Mouse (Mus musculus) heart, adult 9 months (tissue): ENCODE data around the gene Dnajc5.
A peak's percentile ranks its signal among the peaks of the same experiment; 100 is the strongest.

Source experiments
- DNase-seq, 2 experiments: peaks; one replicate each; pipeline ENCODE4 v3.0.0; 2022; ENCODE audit warnings: low spot score in 2 of 2

The Dnajc5 gene

DNA sequence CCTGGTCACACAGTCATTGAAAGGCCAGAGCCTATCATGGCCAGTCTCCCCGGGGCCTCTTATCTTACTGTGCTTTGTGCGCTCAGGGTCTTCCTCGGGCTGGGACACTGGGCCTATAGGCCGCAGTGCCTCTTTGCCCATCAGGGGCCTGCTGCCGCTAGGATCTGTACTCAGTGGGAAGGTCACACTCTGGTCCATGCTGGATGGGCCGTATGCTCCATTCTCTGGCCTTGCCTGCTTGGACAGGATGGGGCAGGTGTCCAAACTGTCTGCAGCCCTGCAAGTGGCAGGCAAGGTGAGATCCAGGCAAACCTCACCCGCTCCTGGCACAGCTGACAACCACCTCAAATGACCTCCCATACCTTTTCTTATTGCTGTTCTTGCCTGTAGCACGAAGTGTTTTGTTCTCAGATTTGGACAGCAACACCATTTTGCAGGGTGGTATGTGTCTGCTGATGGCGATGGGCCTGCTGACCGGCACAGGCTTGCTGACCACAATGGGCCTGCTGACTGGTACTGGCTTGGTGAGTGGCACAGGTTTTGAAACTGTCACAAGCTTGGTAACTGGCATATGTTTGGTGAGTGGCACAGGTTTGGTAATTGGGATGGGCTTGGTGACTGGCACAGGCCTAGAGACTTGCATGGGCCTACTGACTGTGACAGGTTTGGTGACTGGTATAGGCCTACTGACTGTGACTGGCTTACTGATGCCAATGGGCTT lies 68.9 kb downstream of the Dnajc5 start:
- peak in 1 of 2 experiments; percentile 0 for DNase-seq

DNA sequence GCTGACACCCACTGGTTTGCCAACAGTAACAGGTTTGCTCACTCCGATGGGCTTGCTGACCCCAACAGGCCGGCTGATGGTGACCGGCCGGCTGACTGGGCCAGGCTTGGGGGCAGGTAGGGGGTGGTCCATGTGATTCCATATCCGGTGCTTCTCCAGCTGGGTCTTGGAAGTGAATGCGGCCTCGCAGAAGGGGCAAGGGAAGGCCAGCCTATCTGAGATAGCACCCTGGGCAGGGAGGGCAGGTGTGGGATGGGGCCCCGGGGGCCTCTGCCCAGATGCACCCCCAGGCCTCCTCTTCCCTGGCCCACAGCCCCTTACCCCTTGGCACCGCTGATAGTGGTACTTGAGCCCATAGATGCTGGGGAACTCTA lies 69.4 kb downstream of the Dnajc5 start:
- no peak for DNase-seq

DNA sequence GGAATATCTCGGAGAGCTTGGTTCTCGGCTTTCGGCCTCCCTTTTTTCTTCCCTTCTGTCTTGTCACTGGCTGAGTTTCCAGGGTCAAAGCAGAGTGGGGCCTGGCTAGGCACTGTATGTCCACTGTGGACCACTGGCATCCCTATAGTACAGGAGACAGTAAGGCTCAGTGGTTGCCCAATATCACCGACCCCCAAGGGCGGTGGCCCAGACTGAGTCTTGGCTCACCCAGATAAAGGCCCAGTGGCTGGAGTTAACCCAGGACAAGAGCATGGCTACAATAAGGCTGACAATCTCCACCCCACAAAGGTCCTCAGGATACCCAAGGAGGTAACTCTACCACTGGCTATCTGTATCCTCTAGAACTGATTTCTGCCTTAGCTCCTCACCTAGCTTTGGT lies 70.2 kb downstream of the Dnajc5 start:
- no peak for DNase-seq

DNA sequence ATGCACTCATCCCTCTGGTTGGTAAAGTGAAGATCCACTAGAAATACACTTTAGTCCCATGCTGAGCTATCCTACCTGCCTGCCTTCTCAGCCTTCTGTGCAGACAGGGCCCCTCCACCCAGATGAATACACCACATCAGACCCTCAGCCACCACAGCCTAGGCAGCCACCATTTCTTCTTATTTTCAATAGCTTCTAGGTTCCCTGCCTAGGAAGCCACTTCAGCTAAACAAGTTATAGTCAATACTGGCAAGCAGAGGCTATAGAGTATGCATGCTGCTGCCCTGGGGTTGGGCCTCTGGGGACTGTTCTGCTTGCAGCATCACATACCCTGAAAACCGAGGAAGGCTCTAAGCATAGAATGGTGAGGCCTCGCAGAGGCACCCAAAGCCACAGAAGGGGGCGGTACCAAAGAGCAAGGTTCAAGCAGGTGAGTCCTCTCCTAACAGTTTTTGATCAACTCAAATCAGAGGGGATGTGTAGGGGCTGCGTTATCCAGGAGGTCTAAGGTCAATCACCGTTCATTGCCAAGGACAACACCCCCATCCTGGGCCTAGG lies 71.3 kb downstream of the Dnajc5 start, which contains the start of gene Prpf6:
Prpf6 (plus strand) TSS at position 341 of the 558 bp plus-strand sequence.
- DNase-seq = no peak

DNA sequence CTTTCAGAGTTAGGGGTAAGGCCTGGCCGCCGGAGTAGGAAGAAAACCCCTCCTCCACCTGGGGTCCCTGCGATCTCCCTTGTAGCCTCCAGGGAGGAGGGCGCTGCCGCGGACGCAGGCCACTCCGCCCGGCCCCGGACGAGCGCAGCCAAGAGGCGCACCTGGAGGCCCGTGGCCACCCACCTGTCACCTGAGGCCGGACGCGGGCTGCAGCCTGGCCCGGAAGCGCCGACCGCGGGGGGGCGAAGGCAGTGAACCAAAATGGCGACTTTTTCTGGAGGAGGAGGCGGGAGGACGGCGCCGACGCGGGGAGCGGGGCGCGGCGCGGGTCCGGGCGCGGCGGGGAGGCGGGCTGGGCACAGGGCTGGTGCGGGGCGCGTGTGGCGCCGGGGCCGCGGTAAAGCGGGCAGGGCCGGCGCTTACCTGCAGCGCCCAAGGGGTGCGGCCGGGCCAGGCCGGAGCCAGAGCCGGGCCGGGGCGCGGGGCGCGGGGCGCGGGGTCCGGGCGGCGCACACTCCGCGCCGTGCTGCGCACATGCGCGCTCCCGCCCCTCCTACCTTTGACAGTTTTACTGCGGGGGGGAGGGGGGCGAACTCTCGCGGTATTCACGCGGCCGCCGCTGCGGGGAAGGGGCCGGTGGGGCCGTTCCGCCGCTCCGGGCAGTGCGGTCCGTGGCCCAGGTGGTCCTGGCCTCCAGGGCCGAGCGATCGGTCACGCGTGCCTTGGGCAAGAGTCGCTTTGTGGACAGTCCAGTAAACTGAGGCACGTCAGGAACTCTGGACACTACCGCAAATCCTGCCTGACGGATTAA lies 72.2 kb downstream of the Dnajc5 start, which contains the start of gene Zfp512b:
Zfp512b (minus strand) TSS at position 573 of the 811 bp plus-strand sequence.
- DNase-seq = peak in 1 of 2 experiments; percentile 41

DNA sequence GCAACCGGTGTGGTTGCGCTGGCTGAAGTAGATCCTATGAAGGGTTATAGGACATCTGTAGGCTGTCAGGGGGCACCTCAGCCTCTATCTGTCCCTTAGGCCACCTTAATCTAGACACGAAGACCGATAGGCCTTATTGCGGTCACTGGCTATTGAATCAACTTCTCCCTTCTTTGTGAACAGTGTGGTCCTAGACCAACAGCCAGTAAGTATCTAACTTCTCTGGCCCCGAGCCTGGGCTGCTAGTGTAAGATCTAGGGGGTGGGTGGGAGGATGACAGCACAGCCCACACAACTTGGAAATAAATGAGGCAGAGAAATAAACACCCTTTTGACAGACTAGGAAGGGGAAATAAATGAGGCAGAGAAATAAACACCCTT lies 72.7 kb downstream of the Dnajc5 start:
- no peak for DNase-seq

DNA sequence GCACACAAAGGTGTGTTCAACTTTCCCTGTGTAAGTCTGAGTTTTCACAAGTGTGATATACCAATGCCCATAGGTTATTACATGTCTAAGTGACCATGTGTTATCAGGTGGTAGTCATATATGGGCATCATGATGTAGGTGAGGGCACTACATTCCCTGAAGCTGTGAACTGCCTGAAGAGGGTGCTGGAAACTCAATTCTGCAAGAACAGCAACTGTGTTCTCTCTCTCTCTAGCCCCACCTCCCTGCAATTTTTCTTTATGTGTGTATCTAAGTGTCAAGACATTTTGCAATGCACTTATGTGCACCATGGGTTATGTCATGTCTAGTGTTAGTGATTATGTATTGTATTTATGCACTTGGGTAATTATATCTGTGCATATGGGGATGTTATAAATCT lies 73.7 kb downstream of the Dnajc5 start:
- DNase-seq = no peak

DNA sequence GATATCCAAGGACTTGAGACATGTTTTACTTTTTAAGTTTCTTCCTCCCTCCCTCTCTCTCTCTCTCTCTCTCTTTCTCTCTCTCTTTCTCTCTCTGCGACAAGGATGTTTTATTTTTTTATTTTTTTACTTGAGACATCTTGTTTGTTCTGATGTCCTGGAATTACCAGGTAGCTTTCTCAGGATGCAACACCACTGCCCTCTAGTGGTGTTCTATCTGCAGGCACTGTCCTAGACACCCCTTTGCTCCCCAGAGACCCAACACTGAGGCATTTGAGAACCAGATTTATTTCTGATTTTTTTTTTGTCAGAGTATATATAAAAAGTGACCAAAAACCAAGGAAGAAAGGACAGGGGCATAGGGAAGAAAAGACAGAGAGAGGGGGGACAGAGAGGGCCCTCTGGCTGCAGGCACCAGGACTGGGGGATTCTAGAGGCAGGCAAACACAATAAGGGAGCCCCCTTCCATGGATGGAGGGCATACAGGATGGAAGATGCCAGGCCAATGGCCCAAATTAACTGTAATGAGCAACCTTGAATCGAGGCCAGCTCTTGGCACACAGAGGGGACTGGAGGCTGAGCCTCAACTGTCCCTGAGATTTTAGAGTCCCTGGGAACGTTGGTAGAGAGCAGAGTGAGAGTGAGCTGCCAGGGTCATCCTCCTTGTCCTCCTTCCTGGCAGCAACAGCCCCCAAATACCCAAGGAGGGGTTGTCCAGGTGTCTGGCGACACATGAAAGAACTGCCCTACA lies 74.8 kb downstream of the Dnajc5 start:
- no peak for DNase-seq

DNA sequence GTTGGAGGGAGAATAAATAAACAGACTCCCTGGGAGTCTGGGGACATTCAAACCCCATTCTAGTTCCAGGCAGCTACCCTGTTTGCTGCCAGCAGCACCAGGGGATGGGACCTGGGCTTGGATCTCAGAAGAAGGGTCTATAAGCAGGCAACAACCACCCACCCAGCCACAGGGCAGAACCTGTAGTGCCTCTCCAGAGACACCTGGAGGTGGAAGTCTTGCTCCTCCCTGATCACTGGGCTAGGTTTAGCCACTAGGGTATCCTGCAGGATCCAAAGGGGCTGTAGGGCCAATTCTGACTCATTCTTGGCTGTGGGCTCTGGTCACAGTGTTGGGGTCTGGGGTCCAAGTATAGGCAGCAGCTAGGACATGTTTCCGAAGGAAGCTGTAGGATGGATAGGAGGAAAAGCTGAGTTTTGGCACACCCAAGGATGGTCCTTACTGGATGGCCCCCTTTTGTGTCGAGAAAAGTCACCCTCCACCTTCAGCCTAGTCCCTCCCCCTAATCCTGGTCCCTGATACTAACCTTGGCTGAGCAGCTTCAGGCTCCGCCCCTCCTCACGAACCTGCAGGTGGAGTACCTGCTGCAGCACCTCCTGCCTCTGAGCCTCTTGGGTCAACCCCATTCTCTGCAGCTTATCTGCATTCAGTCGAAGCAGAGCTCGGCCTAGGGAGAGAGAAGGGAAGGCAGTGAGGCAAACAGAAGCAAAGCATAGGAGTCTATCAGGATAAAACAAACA lies 76.1 kb downstream of the Dnajc5 start:
- no peak for DNase-seq

DNA sequence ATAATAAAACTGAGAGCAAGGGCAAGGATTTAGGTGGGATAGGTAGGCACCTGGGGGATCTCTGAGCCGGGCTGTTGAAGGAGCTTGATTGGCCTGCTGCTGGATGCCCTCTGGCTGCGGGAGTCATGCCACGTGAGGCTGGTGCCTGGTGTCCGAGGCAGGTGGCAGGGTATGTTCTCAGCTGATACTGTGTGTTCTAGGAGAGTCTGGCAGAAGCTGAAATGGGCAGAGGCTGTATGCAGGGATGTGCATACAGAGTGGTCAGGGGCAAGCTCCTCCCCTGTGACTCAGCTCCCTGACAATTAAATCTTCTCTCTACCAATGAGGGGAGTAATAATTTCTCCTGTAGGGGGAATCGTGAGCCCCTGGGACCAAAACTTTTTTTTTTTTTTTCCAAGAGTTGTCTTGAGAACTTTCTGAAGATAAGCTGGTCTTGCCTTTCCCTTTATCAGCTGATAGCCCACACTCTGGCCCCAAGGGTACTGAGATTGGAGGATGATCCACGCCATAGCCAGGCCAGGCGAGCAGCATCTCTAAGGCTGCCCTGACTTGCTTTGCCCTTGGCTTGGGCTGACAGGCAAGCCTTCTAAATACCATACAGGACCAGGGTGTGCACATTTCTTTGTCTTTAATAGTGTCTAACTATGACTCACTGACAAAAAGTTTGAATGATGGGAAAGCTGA lies 77.2 kb downstream of the Dnajc5 start:
- no peak for DNase-seq

DNA sequence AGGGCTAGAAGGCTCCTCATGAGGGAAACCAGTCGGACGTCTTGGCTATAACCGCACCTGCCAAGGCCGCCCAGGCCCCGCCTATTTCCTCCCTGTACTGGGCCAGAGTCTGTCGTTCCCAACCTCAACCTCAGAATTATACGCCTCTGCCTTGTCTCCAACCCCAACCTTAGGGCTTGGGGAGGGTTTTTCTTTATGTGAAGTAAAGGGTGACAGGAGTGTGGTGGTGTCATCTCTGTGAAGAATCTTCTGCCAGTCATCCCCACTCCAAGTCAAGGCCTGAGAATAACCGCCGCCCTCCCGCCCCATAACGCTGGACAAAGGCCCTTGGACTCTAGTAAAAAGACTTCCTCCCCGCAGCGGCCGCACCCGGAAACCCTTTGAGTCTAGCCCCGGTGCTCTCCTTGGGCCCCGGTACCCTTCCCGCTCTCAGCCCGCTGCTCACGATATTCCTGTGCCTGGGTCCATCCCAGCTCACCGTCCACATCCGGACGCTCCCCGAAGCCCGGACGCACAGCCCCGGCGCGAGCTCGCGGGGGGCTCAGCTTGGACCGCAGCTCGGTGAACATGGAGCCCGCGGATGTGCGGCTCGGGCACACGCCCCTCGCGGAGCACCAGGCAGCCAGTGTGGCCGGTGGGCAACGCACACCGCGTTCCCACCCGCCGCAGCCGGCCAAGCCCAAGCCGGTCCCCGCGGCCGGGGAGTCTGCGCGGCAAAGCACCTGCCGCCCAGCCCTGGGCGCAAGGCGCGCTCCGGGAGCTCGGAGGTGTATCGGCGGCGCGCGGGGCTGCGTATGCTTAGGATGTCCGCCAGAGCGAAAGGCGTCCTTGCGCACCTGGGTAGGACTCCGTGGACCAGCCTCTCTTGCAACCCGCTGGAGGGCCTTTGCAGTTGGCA lies 78.4 kb downstream of the Dnajc5 start, which contains the start of gene Samd10:
Samd10 (minus strand) TSS at position 759 of the 898 bp plus-strand sequence.
- peak in 1 of 2 experiments; percentile 41 for DNase-seq

DNA sequence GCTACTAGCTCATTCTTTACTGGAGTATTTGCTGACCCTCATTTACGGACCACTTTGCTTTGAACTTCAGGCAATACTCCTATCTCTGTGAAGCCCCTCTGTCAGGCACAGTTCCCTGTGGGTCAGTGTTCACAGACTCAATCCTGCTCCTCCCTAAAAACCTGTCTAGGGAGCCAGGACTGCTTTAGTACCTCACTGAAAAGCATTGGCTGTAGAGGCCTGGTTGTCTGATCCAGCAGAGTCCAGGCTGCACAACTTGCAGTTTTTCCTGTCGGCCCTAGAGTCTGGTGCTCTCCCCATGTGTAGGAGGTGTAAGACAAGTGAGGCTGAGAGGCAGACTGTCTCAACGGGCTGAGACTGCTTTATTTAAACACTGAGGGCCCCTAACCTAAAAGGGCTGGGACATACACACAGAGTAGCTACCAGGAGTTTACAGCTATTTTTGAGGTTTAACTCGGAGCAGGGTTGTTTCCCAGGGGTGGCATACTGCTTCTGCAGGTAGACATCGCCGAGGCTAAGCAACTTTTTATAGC lies 80.0 kb downstream of the Dnajc5 start:
- no peak for DNase-seq

DNA sequence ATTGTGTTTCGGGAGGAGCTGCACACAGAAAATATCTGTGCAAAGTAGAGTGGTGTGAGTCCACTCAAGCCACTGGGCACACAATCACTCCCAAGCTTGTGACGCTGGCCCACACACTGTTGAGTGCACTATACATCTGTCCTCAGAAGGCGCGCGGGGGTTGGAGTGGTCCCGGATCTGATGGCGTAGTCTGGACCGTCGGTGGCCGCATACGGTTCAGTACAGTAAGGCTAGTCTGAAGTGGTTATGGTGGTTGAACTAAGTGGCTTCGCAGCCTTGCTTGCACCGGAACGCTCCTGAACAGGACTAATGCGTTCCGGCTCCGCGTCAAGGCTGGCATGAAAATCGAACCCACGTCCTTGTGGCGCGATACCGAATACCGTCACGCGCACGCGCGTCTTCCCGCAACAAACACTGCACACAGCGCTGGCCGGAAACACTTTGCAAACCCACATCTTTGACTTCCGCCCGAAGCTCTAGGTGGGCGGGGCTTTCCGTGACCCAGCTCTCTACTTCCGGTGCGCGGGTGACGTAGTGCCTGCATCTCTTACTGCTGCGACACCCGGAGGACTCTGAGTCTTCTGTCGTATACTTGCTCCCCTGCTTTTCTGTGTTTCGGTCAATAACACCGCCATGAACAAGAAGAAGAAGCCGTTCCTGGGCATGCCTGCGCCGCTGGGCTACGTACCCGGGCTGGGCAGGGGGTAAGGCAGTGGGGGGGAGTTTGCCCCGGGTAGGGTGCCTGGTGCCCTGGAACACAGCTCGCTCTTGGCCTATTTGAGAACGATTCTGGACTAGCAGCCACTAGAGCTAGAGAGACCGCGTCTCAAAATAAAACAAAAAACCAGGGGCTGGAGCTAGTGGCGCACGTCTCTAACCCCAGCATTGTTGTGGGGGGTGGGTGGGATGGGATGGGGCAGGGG lies 80.8 kb downstream of the Dnajc5 start:
- peak; percentile 94 to 96 for DNase-seq

DNA sequence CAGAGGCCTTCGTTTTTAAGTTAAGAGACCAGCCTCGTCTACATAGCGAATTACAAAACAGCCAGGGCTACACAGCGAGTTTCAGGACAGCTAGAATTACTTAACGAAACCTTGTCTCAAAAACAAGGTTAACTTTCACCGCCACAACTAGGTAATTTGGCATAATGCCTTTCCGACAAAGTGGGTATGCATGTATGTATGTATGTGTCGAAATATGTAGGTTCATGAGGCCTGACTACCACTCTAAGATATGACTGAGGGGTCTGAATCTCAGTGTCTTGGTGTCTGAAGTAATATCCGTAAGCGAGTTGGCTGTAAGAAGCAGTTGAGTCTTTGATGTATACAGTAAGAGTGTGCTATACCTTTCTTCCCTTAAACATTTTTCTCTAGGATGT lies 81.5 kb downstream of the Dnajc5 start:
- DNase-seq = no peak

DNA sequence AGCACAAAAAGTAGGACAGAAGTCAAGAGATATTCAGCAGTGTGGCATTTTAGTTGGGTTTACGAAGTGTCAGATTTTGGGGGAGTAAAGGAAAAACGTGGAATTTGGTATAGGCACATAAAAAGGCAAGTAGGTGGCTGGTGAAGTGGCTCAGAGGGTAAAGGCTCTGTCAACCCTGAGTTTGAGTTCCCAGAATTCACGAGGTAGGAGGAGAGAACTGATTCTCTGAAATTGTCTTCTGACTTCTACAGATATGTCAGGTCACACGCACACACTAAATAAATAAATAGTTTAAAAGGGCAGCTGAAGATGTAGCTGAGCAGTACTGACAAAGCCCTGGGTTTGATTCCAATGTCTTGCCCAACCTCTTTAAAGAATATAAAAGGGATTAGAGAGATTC lies 82.1 kb downstream of the Dnajc5 start:
- DNase-seq = no peak
